Mouse (Mus musculus) liver, adult 2 months (tissue): ENCODE measurements around the gene Tgfbr2. TPM values are rescaled to one million over a fixed set of nuclear protein-coding genes. Genes with fewer than 3 reads are reported as not detected.

Experiments
- DNase-seq: peaks from one replicate; pipeline ENCODE4 v3.0.0-alpha.2; 2011; ENCODE audit warnings: low read depth, low spot score; ENCODE audit errors: extremely low read depth
- H3K27ac ChIP-seq: fragments of 200-500 bp; replicated peaks from 2 replicates; pipeline ENCODE4 v1.5.1; 2012; ENCODE audit warnings: low read depth, mild to moderate bottlenecking, control low read depth, inconsistent platforms, low read length; ENCODE audit not compliant: insufficient read depth
- H3K27me3 ChIP-seq: fragments of 200-500 bp; 2 replicates; pipeline ENCODE4 v1.6.1; 2012; ENCODE audit warnings: mild to moderate bottlenecking, moderate library complexity, low read length, inconsistent platforms; ENCODE audit not compliant: control insufficient read depth, insufficient read depth
- H3K36me3 ChIP-seq: fragments of 200-500 bp; 2 replicates; pipeline ENCODE4 v1.6.1; 2012; ENCODE audit warnings: low read length, inconsistent platforms; ENCODE audit not compliant: control insufficient read depth, insufficient read depth
- H3K4me1 ChIP-seq: fragments of 200-500 bp; 2 replicates; pipeline ENCODE4 v1.6.1; 2011; ENCODE audit warnings: low read length; ENCODE audit not compliant: control insufficient read depth, insufficient read depth
- H3K4me3 ChIP-seq: fragments of 200-500 bp; 2 replicates; pipeline ENCODE4 v1.5.1; 2011; ENCODE audit warnings: low read depth, mild to moderate bottlenecking, control low read depth, low read length, moderate library complexity; ENCODE audit not compliant: insufficient read depth
- H3K79me2 ChIP-seq: fragments of 200-500 bp; 2 replicates; pipeline ENCODE4 v1.6.1; 2012; ENCODE audit warnings: inconsistent platforms, mild to moderate bottlenecking, low read length, moderate library complexity; ENCODE audit not compliant: control insufficient read depth, insufficient read depth
- H3K9ac ChIP-seq: fragments of 200-500 bp; 2 replicates; pipeline ENCODE4 v1.6.1; 2012; ENCODE audit warnings: low read depth, mild to moderate bottlenecking, control low read depth, inconsistent platforms, low read length
- CTCF ChIP-seq: fragments of 200-500 bp; IDR thresholded peaks from 2 replicates; pipeline ENCODE4 v1.5.1; 2011; ENCODE audit warnings: low read depth, low read length, control low read depth
- POLR2A ChIP-seq: fragments of 200-500 bp; IDR thresholded peaks from 2 replicates; pipeline ENCODE4 v1.6.1; 2011; ENCODE audit warnings: low read length, control low read depth; ENCODE audit not compliant: insufficient read depth; ENCODE audit errors: extremely low read depth
- WGBS: fragments of 180-500 bp; shearing (Covaris S2); methylation state at CpG from one replicate; pipeline ENCODE4 v1.1.7; 2018; 5-methylcytosine and 5-hydroxymethylcytosine counted together
- polyA plus RNA-seq: library from polyadenylated mRNA; depleted of rRNA; stranded (reverse); fragments of >200 nt; gene quantifications from 2 replicates; pipeline ENCODE4 v1.2.3, GENCODE M21; 2012
- total RNA-seq: library from RNA; depleted of rRNA; stranded (reverse); fragments of >200 nt; gene quantifications from 2 replicates; pipeline ENCODE4 v1.2.3, GENCODE M21; 2014

Gene Tgfbr2
- total and polyA plus RNA-seq, 2 experiments = 8.2 to 8.3 TPM

DNA sequence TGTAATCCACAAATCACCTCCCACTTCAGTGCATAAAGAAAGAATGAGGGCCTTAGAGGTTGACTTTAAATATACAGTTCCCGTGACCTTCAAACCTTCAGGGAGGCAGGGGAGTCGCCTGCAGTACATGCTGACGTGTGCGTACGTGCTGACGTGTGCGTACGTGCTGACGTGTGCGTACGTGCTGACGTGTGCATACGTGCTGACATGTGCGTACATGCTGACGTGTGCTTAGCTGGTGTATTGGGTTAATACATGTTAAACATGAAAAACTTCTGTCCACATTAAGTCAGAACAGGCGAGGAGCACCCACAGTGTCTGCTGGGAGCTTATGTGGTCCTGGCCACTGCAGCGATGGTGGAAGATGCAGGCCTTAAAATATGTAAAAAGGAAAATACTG lies 110.4 kb downstream of the Tgfbr2 start:
- WGBS = 92% methylated on average over 17 of the region's 17 CpGs
- no peak overlapping the region for H3K4me3 ChIP-seq
- no peak for DNase-seq
- H3K4me1 ChIP-seq = no peaks in the 10 kb centered on the region
- no peaks in the 10 kb centered on the region for H3K79me2 ChIP-seq
- H3K9ac ChIP-seq = no peak overlapping the region
- TF ChIP-seq POLR2A (no peak), CTCF (no peak)
- no peaks in the 10 kb centered on the region for H3K36me3 ChIP-seq
- no peaks in the 10 kb centered on the region for H3K27me3 ChIP-seq
- no peak overlapping the region for H3K27ac ChIP-seq

DNA sequence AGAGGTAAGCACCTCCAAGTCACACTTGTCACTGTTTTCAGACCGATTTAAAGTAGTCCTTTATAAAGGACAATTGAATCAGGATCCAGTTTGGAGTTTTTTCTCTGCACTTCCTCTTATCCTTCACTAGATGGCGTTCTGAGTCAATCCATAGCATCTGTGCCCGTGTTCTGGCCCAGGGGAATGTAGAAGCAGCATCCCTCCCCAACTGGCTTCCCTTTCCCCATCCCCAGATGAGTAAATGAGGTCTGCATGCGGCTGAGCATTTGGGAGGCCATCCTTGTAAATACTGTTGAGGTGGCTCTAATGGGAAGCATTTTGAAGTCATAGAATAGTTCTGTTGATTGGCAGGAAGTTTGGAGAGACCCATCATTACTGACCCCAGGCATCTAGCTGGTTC lies 114.5 kb downstream of the Tgfbr2 start:
- Histone ChIP-seq H3K27ac (no peak overlapping the region), H3K36me3 (no peaks in the 10 kb centered on the region), H3K27me3 (no peaks in the 10 kb centered on the region), H3K4me1 (no peaks in the 10 kb centered on the region), H3K4me3 (no peak overlapping the region), H3K9ac (no peak overlapping the region), H3K79me2 (no peaks in the 10 kb centered on the region)
- TF ChIP-seq CTCF (peak; percentile 70), POLR2A (no peak)
- WGBS = 8% methylated on average over 4 of the region's 4 CpGs
- DNase-seq = no peak

DNA sequence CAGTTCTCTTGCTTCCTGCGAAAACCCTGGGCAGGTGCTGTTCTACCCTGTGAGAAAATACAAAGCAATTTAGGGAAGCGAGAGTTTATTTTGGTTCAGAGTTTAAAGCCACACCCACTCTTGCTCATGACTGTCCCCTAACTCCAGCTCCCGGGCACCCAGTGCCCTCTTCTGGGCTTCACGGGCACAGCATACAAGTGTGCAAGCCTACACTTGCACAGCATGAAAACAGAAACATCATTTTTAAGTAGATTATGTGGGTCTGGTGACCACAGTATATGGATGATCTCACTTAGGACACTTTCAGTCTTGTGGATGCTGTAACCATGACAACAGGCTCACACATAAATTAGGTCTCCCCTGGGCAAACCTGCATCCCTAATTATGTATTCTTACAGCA lies 116.0 kb downstream of the Tgfbr2 start:
- no peaks in the 10 kb centered on the region for H3K36me3 ChIP-seq
- WGBS = 53% methylated on average over 4 of the region's 4 CpGs
- no peaks in the 10 kb centered on the region for H3K4me1 ChIP-seq
- H3K9ac ChIP-seq = no peak overlapping the region
- no peaks in the 10 kb centered on the region for H3K27me3 ChIP-seq
- no peak overlapping the region for H3K27ac ChIP-seq
- no peaks in the 10 kb centered on the region for H3K79me2 ChIP-seq
- no peak overlapping the region for H3K4me3 ChIP-seq
- DNase-seq = peak; percentile 8
- peak; percentile 45 for TF ChIP-seq CTCF
- no peak for TF ChIP-seq POLR2A

DNA sequence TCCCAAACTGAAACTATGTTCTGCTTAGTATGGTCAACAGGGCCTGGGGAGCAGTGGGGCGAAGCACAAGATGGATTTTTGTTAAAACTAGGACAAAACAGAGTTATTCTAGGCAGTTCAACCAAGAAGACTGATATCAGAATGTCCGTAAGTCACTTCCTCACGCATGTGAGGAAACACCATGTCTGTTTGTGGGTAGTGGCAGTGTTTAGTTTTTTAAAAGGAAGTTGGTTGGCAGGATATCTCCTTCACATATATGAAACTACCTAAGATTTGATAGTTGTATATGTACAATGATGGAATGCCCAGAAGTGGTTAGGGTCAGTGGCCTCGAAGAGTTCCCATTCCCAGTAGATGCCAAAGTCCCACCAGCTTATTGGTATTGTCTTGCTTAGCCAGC lies 116.7 kb downstream of the Tgfbr2 start:
- no peak overlapping the region for H3K27ac ChIP-seq
- 80% methylated on average over 4 of the region's 4 CpGs for WGBS

DNA sequence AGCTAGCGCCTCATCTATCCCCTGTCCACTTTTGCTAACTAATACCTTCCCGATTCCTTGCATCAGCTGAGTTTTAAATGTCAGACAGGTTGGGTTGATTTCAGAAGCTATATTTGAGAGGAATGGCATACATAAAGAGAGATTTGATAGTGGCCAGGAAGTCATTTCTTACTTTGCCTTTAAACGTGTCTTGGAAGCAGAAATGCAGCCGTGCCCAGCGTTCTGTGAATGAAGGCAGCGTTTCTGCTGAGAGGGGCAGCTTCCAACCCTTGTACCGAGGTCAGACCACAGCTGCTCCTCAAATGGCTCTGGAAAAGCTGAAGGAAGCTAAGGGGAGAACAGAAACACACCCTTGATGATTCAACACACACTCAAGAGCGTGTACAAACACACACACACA lies 121.2 kb downstream of the Tgfbr2 start:
- no peak overlapping the region for H3K27ac ChIP-seq
- no peak overlapping the region for H3K9ac ChIP-seq
- TF ChIP-seq CTCF = no peak
- no peak for TF ChIP-seq POLR2A
- no peak for DNase-seq
- no peak overlapping the region for H3K4me3 ChIP-seq
- H3K36me3 ChIP-seq = no peaks in the 10 kb centered on the region
- 83% methylated on average over 8 of the region's 8 CpGs for WGBS
- H3K4me1 ChIP-seq = no peaks in the 10 kb centered on the region
- H3K27me3 ChIP-seq = no peaks in the 10 kb centered on the region
- H3K79me2 ChIP-seq = no peaks in the 10 kb centered on the region

More for the DNA sequence above, 116.7 kb downstream of the Tgfbr2 start:
- no peaks in the 10 kb centered on the region for H3K79me2 ChIP-seq
- H3K4me3 ChIP-seq = no peak overlapping the region
- H3K36me3 ChIP-seq = no peaks in the 10 kb centered on the region
- H3K27me3 ChIP-seq = no peaks in the 10 kb centered on the region
- no peak overlapping the region for H3K9ac ChIP-seq
- H3K4me1 ChIP-seq = no peaks in the 10 kb centered on the region
- DNase-seq = no peak
- TF ChIP-seq POLR2A = no peak
- TF ChIP-seq CTCF = no peak

DNA sequence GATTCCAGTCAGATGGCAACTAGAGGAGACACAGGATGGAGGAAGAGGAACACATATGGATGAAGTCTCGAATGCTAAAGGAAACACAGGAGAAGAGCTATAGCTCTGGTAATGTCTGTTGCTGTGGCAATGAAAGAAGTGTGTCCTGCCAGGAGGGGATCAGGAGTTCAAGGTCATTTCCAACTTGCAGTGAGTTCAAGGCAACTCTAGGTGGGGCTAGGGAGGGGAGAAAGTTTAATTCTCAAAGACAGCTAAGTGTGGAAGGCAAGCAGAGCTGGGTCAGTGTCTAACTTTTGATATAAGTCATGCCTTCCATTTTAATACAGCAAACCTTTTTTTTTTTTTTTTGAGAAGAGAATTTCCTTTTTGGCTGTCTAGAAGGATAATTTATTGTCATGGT lies 125.2 kb downstream of the Tgfbr2 start:
- Histone ChIP-seq H3K79me2 (no peaks in the 10 kb centered on the region), H3K27me3 (no peaks in the 10 kb centered on the region), H3K36me3 (no peaks in the 10 kb centered on the region), H3K4me1 (no peaks in the 10 kb centered on the region), H3K27ac (no peak overlapping the region), H3K4me3 (no peak overlapping the region), H3K9ac (no peak overlapping the region)
- DNase-seq = no peak
- TF ChIP-seq CTCF (no peak), POLR2A (no peak)
- WGBS = 73% methylated on average over 1 of the region's 1 CpGs
